Mouse (Mus musculus): ENCODE measurements around the gene Rpl34. TPM values are rescaled to one million over a fixed set of nuclear protein-coding genes. Genes with fewer than 3 reads are reported as not detected.

Rpl34 gene
- polyA plus RNA-seq, 1 experiment from 2014 or later = 633 TPM

DNA sequence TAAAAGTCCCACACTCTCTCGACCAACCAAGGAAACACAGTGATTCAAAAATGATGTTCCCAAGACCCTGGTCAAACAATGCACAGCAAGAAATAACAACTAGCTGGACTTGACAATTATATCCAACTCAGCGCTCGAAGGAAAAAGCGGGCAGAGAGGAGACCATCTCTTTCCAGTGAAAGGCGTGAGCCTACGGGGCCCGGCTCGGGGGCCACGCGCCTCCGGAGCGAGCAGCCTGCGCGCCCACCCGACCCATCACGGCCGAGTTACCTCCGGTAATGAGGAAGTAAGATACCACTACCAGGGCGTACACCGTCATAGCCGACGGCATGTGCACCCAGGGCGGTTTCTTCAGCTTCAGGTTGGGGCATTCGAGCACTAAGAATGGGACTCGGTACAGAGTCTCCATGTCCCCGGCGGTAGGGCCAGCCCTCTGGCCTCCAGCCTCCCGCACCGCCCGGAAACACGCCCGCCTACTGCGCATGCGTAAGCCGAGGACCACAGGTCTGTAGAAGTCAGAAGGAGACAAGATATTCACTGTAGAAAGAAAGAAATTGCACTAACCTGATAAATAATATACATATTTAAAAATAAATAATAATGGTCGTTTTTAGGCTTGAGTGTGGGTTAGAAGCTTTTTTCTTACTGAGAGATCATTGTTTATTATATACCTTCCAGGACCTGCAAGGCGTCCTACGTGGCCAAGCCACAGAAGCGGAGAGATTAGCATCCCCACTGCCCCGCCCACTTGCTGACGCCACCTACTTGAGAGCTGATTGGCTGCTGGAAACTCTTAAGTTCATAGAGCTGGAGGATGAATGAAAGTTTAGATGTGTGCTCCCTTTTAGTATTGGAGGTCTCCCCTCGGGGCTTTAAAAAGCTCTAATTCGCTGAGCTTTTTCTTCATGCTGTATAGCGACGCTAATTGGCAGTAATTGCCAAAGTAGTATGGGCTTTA, 21.0 kb downstream of the Rpl34 start, which contains the start of gene Ostc:
TSS of gene Ostc (minus strand) at position 478 of the 958 bp plus-strand sequence.
- under 1% methylated on average over 45 of the region's 45 CpGs for WGBS
- Histone ChIP-seq H3K4me1 (replicated peaks) (peaks cover 25% of the 10 kb centered on the region), H3K27ac (peak within 1 kb of the TSS; percentile 89), H3K9ac (peak within 1 kb of the TSS; percentile 82), H3K4me3 (peak within 1 kb of the TSS; percentile 67), H3K36me3 (no peaks in the 10 kb centered on the region; the same call in 1 of the 2 replicates), H3K27me3 (0 out of 2 replicates have a peak, but pooled peaks cover 3% of the 10 kb centered on the region), H3K4me2 (peak within 1 kb of the TSS; percentile 65), H3K9me3 (no peaks in the 10 kb centered on the region)
- peak; percentile 98 for ATAC-seq (ENCODE audit: low FRiP score)

- Histone ChIP-seq H3K27me3 (0 out of 2 replicates have a peak, but pooled peaks cover 3% of the 10 kb centered on the region), H3K9ac (peak overlapping the region; percentile 82), H3K4me1 (replicated peaks) (peaks cover 25% of the 10 kb centered on the region), H3K9me3 (no peaks in the 10 kb centered on the region), H3K4me2 (peak overlapping the region; percentile 65), H3K36me3 (peaks cover 6% of the 10 kb centered on the region), H3K4me3 (peak overlapping the region; percentile 67), H3K27ac (peak overlapping the region; percentile 89)
- under 1% methylated on average over 5 of the region's 5 CpGs for WGBS
- ATAC-seq (ENCODE audit: low FRiP score) = no peak
Measured at GRCm38 (mm10) chr3:130708529-130708928, 21.7 kb downstream of the Rpl34 start.

GRCm38 (mm10) chr3:130702289-130702688, 27.9 kb downstream of the Rpl34 start:
- no peak overlapping the region for H3K4me3 ChIP-seq
- peaks cover 56% of the 10 kb centered on the region for H3K36me3 ChIP-seq
- ATAC-seq (ENCODE audit: low FRiP score) = no peak
- H3K4me1 ChIP-seq (replicated peaks) = peaks cover 7% of the 10 kb centered on the region
- no peak overlapping the region for H3K27ac ChIP-seq
- H3K9ac ChIP-seq = no peak overlapping the region
- H3K9me3 ChIP-seq = no peaks in the 10 kb centered on the region
- H3K4me2 ChIP-seq = no peak overlapping the region
- no peaks in the 10 kb centered on the region for H3K27me3 ChIP-seq
- 67% methylated on average over 6 of the region's 6 CpGs for WGBS

GRCm38 (mm10) chr3:130697622-130698021, 32.6 kb downstream of the Rpl34 start:
- Histone ChIP-seq H3K4me3 (no peak overlapping the region), H3K9ac (no peak overlapping the region), H3K9me3 (no peaks in the 10 kb centered on the region), H3K27me3 (no peaks in the 10 kb centered on the region), H3K4me1 (replicated peaks) (no peaks in the 10 kb centered on the region), H3K4me2 (no peak overlapping the region), H3K27ac (no peak overlapping the region), H3K36me3 (peaks cover 63% of the 10 kb centered on the region)
- no peak for ATAC-seq (ENCODE audit: low FRiP score)
- WGBS = 88% methylated on average over 4 of the region's 4 CpGs

DNA sequence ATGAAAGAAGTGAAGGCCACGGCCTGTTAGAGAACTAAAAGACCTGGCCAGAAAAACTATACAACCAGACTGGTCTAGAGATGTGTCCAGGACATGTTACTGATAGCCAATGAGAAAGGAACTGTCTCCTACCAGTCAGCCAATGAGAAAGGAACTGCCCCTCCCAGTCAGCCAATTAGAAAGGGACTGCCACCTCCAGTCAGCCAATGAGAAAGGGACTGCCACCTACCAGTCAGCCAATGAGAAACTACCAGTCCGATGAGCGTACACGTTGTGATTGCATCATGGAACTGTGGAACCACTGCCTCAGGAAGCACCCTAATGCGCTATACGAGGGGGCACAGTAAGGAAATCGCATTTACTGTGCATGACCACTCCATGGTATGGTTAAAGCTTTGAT, 35.5 kb downstream of the Rpl34 start:
- Histone ChIP-seq H3K4me1 (replicated peaks) (peaks cover 9% of the 10 kb centered on the region), H3K9me3 (no peaks in the 10 kb centered on the region), H3K9ac (no peak overlapping the region), H3K4me2 (no peak overlapping the region), H3K27ac (no peak overlapping the region), H3K36me3 (peaks cover 36% of the 10 kb centered on the region), H3K27me3 (no peaks in the 10 kb centered on the region), H3K4me3 (no peak overlapping the region)
- ATAC-seq (ENCODE audit: low FRiP score) = no peak
- 92% methylated on average over 7 of the region's 7 CpGs for WGBS

- Histone ChIP-seq H3K4me2 (no peak overlapping the region), H3K27me3 (no peaks in the 10 kb centered on the region), H3K27ac (no peak overlapping the region), H3K4me3 (no peak overlapping the region), H3K9ac (no peak overlapping the region), H3K4me1 (replicated peaks) (peaks cover 12% of the 10 kb centered on the region), H3K9me3 (no peaks in the 10 kb centered on the region), H3K36me3 (peaks cover 30% of the 10 kb centered on the region)
- ATAC-seq (ENCODE audit: low FRiP score) = no peak
- WGBS = 70% methylated on average over 9 of the region's 9 CpGs
Measured at GRCm38 (mm10) chr3:130694041-130694593, 36.1 kb downstream of the Rpl34 start.

- Histone ChIP-seq H3K9me3 (no peaks in the 10 kb centered on the region), H3K4me2 (peak overlapping the region; percentile 53), H3K36me3 (peaks cover 18% of the 10 kb centered on the region), H3K9ac (peak overlapping the region; percentile 56), H3K27ac (no peak overlapping the region), H3K27me3 (no peaks in the 10 kb centered on the region), H3K4me1 (replicated peaks) (peaks cover 12% of the 10 kb centered on the region), H3K4me3 (peak overlapping the region; percentile 28)
- ATAC-seq (ENCODE audit: low FRiP score) = no peak
- WGBS = 37% methylated on average over 12 of the region's 12 CpGs
Measured at GRCm38 (mm10) chr3:130691596-130692170, 38.5 kb downstream of the Rpl34 start.

DNA sequence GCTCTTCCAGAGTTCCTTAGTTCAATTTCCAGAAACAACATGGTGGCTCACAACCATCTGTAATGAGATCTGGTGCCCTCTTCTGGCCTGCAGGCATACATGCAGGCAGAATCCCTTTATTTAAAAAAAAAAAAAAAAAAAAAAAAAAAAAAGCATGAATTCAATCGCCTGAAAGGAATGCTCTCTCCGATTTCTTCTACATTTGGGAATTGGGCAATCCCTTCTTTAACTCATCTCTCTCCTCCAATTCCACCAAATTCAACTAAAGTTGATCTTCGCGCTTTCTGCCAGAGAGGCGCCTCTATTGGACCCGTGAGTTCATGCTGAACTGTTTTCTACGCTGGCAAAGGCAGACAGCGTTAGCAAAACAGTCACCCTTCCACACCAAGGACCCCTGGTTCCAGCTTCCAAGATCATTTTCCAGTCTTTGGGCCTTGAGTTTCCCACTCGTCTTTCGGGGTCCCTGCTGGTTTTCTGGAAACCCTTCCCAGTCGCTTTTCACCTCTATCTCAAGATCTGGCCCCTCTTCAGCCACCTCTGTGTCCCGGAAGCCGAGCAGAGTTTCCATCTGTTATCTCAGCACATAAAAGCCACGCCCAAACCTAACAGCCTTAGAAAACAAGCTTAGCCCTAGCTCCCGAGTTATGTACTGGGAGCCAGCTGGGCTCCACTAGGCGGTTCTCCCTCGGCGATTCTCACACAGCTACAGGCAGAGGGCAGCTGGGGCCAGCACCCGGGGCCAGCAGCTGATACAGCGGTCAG, 39.2 kb downstream of the Rpl34 start:
- Histone ChIP-seq H3K9me3 (no peaks in the 10 kb centered on the region), H3K9ac (peak overlapping the region; percentile 56), H3K4me1 (replicated peaks) (peaks cover 12% of the 10 kb centered on the region), H3K27ac (no peak overlapping the region), H3K36me3 (peaks cover 13% of the 10 kb centered on the region), H3K27me3 (no peaks in the 10 kb centered on the region), H3K4me3 (peak overlapping the region; percentile 28), H3K4me2 (peak overlapping the region; percentile 53)
- 15% methylated on average over 20 of the region's 20 CpGs for WGBS
- peak; percentile 53; the same call in 1 of the 2 replicates for ATAC-seq (ENCODE audit: low FRiP score)

DNA sequence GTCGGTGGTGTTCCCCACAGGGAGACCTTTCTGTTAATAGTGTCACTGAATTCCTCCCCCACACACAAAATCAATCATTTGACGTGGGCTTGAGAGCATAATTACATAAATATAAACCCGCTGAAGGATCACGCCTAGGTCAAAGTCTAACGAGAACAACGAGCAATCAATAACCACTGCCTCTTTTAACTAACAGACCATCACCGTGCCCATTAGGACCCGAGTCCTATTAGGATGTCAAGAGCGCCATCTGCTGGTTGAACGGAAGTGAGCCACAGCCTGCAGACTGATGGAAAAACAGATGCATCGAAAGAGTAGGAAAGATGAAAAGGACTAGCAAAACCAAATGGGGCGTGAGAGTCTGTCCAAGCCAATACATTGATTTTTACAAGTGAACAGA, 40.6 kb downstream of the Rpl34 start:
- H3K27ac ChIP-seq = no peak overlapping the region
- 20% methylated on average over 12 of the region's 12 CpGs for WGBS
- peak overlapping the region; percentile 31 for H3K4me2 ChIP-seq
- no peaks in the 10 kb centered on the region for H3K9me3 ChIP-seq
- peaks cover 2% of the 10 kb centered on the region for H3K36me3 ChIP-seq
- peak; percentile 76 for ATAC-seq (ENCODE audit: low FRiP score)
- peaks cover 12% of the 10 kb centered on the region for H3K4me1 ChIP-seq (replicated peaks)
- H3K9ac ChIP-seq = no peak overlapping the region
- H3K27me3 ChIP-seq = no peaks in the 10 kb centered on the region
- H3K4me3 ChIP-seq = no peak overlapping the region

- WGBS = 89% methylated on average over 1 of the region's 1 CpGs
- ATAC-seq (ENCODE audit: low FRiP score) = no peak
Measured at GRCm38 (mm10) chr3:130687051-130687450, 43.1 kb downstream of the Rpl34 start.

DNA sequence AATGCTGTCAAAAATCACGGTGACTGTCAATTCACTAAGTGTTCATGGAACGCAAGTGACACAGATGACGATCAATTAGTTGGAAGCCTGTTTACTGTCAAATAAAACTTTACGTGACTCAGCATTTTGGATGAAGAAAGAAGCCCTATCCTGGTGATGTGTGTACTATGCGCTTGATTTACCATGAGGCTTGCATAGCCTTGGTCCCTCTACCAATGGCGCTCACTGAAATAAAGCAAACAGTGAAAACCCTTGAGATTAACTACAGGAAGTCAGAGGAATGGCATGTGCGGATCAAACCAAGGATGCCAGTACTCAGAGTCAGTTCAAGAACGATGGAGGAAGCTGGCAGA, 45.2 kb downstream of the Rpl34 start:
- H3K9me3 ChIP-seq = no peaks in the 10 kb centered on the region
- H3K27me3 ChIP-seq = no peaks in the 10 kb centered on the region
- no peaks in the 10 kb centered on the region for H3K36me3 ChIP-seq
- WGBS = 91% methylated on average over 8 of the region's 8 CpGs
- 0 out of 2 replicates have a peak, but pooled peaks cover 3% of the 10 kb centered on the region for H3K4me1 ChIP-seq (replicated peaks)
- no peak overlapping the region for H3K4me2 ChIP-seq
- H3K9ac ChIP-seq = no peak overlapping the region
- no peak for ATAC-seq (ENCODE audit: low FRiP score)
- H3K27ac ChIP-seq = no peak overlapping the region
- H3K4me3 ChIP-seq = no peak overlapping the region

More at GRCm38 (mm10) chr3:130687051-130687450, 43.1 kb downstream of the Rpl34 start:
- H3K9ac ChIP-seq = no peak overlapping the region
- no peaks in the 10 kb centered on the region for H3K36me3 ChIP-seq
- peaks cover 12% of the 10 kb centered on the region for H3K4me1 ChIP-seq (replicated peaks)
- no peak overlapping the region for H3K4me2 ChIP-seq
- H3K9me3 ChIP-seq = no peaks in the 10 kb centered on the region
- H3K27ac ChIP-seq = no peak overlapping the region
- no peak overlapping the region for H3K4me3 ChIP-seq
- H3K27me3 ChIP-seq = no peaks in the 10 kb centered on the region

Measured in hindbrain, embryonic 13.5 days (tissue).